Mouse (Mus musculus) small intestine, adult 2 months (tissue): Measurements from ENCODE around the gene 9230102O04Rik.

ENCODE experiments used
- CTCF ChIP-seq: fragments of 200-500 bp; IDR thresholded peaks from 2 replicates; pipeline ENCODE4 v1.5.1; 2012; ENCODE audit warnings: low read depth, mild to moderate bottlenecking, control low read depth, inconsistent platforms, low read length, moderate library complexity, mixed read lengths; ENCODE audit not compliant: insufficient replicate concordance, insufficient read length; ENCODE audit errors: extremely low read depth
- POLR2A ChIP-seq: fragments of 200-500 bp; IDR thresholded peaks from 2 replicates; pipeline ENCODE4 v1.6.1; 2012; ENCODE audit warnings: low read depth, mild to moderate bottlenecking, control low read depth, inconsistent platforms, low read length, moderate library complexity

GRCm38 (mm10) chr2:9867092-9867825, 22.1 kb downstream of the 9230102O04Rik start:
- TF ChIP-seq CTCF (no peak), POLR2A (no peak)
